Mouse (Mus musculus) spleen, embryonic (tissue): ENCODE results near the gene Aifm1.

Source experiments
- CTCF ChIA-PET: fragments of 350-600 bp; sonication (Branson Sonifier 250); formaldehyde crosslinking; loops from one replicate; lab custom pipeline; 2022; lab: Charles Lee

Aifm1 gene

DNA sequence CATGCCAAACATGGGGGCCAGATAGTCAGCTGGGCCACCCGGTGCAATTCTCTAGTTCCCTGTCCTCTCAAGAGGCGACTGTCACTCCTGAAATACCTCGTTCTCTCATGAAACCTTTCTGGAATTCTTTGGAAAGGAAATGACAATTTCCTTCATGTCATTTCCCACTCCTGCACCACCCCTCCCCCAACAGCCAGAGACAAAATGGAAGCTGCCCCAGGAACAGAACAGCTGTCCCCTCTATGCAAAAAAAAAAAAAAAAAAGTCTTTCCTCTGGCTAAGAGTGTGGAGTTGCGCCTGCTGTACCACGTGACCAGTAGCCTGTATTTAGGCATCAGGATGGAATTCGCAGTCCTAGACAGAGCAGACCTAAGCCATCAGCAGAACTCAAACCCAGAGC is 85.1 kb downstream of the Aifm1 start:
- CTCF ChIA-PET: interaction anchor here (0.6 kb wide), 1 partner anchor 89 kb away, joined by 3 read pairs; no protein-coding TSS in a partner anchor

GRCm38 (mm10) chrX:48425280-48425679 is 88.1 kb downstream of the Aifm1 start:
- CTCF ChIA-PET: no interaction called here
